Mouse (Mus musculus) liver, postnatal 0 days (tissue): ENCODE measurements around the gene Syce1l.

ENCODE experiments used
- CTCF ChIP-seq: sonication (generic); IDR thresholded peaks from 2 replicates; pipeline ENCODE4 v1.5.1; 2016; ENCODE audit warnings: antibody characterized with exemption, low read depth
- EP300 ChIP-seq: IDR thresholded peaks from 2 replicates; pipeline ENCODE4 v1.6.1; 2016; ENCODE audit warnings: antibody characterized with exemption, low read depth, mild to moderate bottlenecking

DNA sequence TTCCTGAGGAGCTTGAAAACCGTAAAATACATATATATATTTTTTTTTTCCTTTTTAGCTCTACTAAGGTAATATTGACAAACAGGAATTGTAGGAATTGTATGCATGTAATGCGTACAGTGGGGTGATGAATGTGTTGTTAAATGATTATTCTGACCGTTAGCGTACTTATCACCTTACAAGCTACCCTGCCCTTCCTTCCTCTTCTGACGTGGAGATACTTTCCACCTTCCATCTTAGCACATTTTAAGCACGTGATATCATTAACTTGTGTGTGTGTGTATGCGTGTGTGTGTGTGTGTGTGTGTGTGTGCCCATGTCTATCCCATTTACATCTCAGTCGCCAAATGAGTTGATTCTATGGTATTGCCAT is 45.5 kb downstream of the Syce1l start:
- TF ChIP-seq CTCF (no peak), EP300 (no peak)
